Mouse (Mus musculus) olfactory bulb, adult 2 months (tissue): ENCODE measurements around the gene Mcl1.

Experiments
- CTCF ChIP-seq: fragments of 200-500 bp; IDR thresholded peaks from 2 replicates; pipeline ENCODE4 v1.5.1; 2012; ENCODE audit warnings: low read depth, mild to moderate bottlenecking, low read length, moderate library complexity; ENCODE audit not compliant: insufficient read depth
- POLR2A ChIP-seq: fragments of 200-500 bp; IDR thresholded peaks from 2 replicates; pipeline ENCODE4 v1.6.1; 2012; ENCODE audit warnings: mild to moderate bottlenecking, low read depth, low read length, moderate library complexity; ENCODE audit not compliant: insufficient read depth

GRCm38 (mm10) chr3:95661945-95662715, 3.5 kb downstream of the Mcl1 start:
- TF ChIP-seq POLR2A (no peak), CTCF (no peak)
